Mouse (Mus musculus) forebrain, embryonic 14.5 days (tissue): Measurements from ENCODE around the gene Lrrc39. TPM values are rescaled to one million over a fixed set of nuclear protein-coding genes. Genes with fewer than 3 reads are reported as not detected.

Source experiments
- ATAC-seq: fragments of 200-750 bp; cut with Nextera tagmentation; 2 replicates; pipeline ENCODE4 v1.8.0; 2017; ENCODE audit warnings: mild to moderate bottlenecking, moderate library complexity
- DNase-seq: peaks from one replicate; pipeline ENCODE4 v3.0.0-alpha.2; 2015; ENCODE audit warnings: low spot score
- H3K27ac ChIP-seq: fragments of 300-500 bp; sonication (generic); 2 replicates; pipeline ENCODE4 v1.5.1; 2014; ENCODE audit warnings: low read depth, mild to moderate bottlenecking, control low read depth, low read length, moderate library complexity
- H3K27me3 ChIP-seq: fragments of 300-500 bp; sonication (generic); replicated peaks from 2 replicates; pipeline ENCODE4 v1.6.1; 2014; ENCODE audit warnings: low read length, control low read depth, mixed read lengths; ENCODE audit not compliant: control insufficient read depth, insufficient read depth
- H3K36me3 ChIP-seq: fragments of 300-500 bp; sonication (generic); 2 replicates; pipeline ENCODE4 v1.6.1; 2014; ENCODE audit warnings: low read length, control low read depth; ENCODE audit not compliant: control insufficient read depth, insufficient read depth
- H3K4me1 ChIP-seq: fragments of 300-500 bp; sonication (generic); 2 replicates; pipeline ENCODE4 v1.6.1; 2014; ENCODE audit warnings: antibody characterized with exemption, low read length, control low read depth; ENCODE audit not compliant: control insufficient read depth, insufficient read depth
- H3K4me2 ChIP-seq: fragments of 300-500 bp; sonication (generic); 2 replicates; pipeline ENCODE4 v1.6.1; 2014; ENCODE audit warnings: mild to moderate bottlenecking, control low read depth, low read length
- H3K4me3 ChIP-seq: fragments of 300-500 bp; sonication (generic); 2 replicates; pipeline ENCODE4 v1.5.1; 2014; ENCODE audit warnings: low read depth, low read length, control low read depth
- H3K9ac ChIP-seq: fragments of 300-500 bp; sonication (generic); 2 replicates; pipeline ENCODE4 v1.6.1; 2014; ENCODE audit warnings: mild to moderate bottlenecking, low read length, control low read depth, moderate library complexity
- H3K9me3 ChIP-seq: fragments of 300-500 bp; sonication (generic); replicated peaks from 2 replicates; pipeline ENCODE4 v1.6.1; 2016; ENCODE audit warnings: low read length, control low read depth, mixed read lengths; ENCODE audit not compliant: control insufficient read depth
- WGBS: fragments of 180-500 bp; shearing (Covaris S2); extraction: QIAGEN DNeasy Blood & Tissue Kit; methylation state at CpG from one replicate; pipeline ENCODE4 v1.1.7; 2014; 5-methylcytosine and 5-hydroxymethylcytosine counted together
- polyA plus RNA-seq: library from polyadenylated mRNA; unstranded; fragments of >200 nt; fragmentation: Nextera tagmentation; extraction: Ambion mirVana; gene quantifications from 2 replicates; pipeline ENCODE4 v1.2.1, GENCODE M21; 2014

Lrrc39 gene
- polyA plus RNA-seq: 0.17 and 0.28 TPM in 2 replicates

DNA sequence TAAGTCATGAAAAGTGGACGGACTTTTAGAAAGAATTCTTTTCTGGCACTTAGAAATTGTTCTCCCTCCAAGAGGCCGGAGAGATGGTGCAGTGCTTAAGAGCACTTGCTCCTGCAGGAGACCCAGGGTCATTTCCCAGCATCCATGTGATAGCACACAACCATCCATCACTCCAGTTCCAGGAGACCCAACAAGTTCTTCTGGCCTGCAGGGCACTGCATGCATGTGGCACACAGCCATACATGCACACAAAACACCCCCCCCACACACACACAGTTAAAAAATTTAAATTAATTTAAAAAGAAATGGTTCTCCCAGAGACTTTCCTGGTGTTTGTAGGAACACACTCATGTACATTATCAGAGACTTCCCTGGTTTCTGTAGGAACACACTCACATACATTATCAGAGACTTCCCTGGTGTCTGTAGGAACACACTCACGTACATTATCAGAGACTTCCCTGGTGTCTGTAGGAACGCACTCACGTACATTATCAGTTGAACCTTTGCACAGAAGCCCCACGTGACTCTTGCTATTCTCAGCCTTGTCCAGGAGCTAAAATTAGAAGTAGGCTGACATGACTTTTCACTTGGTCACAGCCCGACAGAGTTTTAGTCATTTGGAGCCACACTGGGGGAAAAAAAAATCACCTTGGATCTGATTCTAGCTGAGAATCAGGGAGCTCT lies at the start of gene Lrrc39:
Lrrc39 (plus strand) TSS at position 566 of the 687 bp plus-strand sequence.
- no peaks in the 10 kb centered on the region for H3K36me3 ChIP-seq
- H3K9ac ChIP-seq: no peak within 1 kb of the TSS
- no peak for ATAC-seq
- no peak for DNase-seq
- 0 out of 2 replicates have a peak, but pooled peaks cover 4% of the 10 kb centered on the region for H3K9me3 ChIP-seq
- 85% methylated on average over 7 of the region's 7 CpGs for WGBS
- H3K27ac ChIP-seq: no peak within 1 kb of the TSS
- H3K4me1 ChIP-seq: no peaks in the 10 kb centered on the region
- no peaks in the 10 kb centered on the region for H3K27me3 ChIP-seq
- no peak within 1 kb of the TSS for H3K4me2 ChIP-seq
- H3K4me3 ChIP-seq: no peak within 1 kb of the TSS

DNA sequence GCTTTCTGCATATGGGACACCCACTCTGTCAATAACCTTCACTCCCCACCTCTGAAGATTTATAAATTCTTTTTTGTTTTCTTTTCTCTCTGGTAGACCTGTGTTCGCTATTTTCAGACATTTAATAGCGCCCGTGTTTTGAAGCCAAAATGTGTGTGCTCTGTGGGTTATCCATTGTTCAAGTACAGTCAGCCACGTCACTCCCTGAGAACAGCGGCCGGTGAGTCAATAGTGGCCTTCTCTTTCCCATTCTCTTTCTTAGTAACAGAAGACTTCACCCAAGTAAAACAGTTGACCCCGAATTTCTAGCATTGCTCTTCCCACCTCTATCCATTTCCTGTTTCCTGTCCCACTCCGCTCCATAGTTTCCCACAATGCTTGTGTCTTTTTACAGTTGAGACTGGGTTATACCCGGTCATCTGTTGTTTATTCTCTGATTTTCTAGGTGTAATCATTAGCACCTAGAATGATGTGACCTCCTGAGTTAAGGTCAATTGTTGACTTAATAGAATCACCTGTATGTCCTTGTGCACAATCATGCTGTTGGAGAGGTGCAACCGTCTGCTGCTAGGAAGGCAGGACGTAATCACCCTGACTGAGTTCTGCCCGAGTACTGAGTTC lies 42.5 kb upstream of the Lrrc39 start:
- Histone ChIP-seq H3K9me3 (no peaks in the 10 kb centered on the region), H3K27ac (no peak overlapping the region), H3K9ac (no peak overlapping the region), H3K4me1 (no peaks in the 10 kb centered on the region), H3K36me3 (0 out of 2 replicates have a peak, but pooled peaks cover 4% of the 10 kb centered on the region), H3K4me3 (no peak overlapping the region), H3K4me2 (no peak overlapping the region), H3K27me3 (no peaks in the 10 kb centered on the region)
- DNase-seq (no peak), ATAC-seq (no peak)
- WGBS: 79% methylated on average over 12 of the region's 12 CpGs

DNA sequence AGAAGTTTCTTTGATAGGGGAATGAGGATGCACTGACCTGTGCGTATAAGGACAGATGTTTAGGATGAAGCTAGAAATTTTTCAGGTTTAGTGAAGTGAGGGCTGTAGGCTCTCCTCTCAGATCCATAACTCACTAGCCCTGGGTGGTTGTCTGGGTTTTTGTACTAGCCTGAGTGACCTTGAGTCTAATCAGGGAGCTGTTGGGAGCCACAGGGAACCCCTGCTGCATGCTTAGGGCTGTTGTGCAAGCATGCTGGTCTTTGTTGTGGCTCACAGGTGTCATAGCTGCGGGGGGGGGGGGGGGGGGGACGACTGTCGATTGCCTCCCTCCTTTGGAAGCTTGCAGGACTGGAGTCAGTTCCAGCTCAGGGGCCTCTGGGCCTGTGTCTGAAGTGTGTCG lies 33.0 kb upstream of the Lrrc39 start:
- no peaks in the 10 kb centered on the region for H3K9me3 ChIP-seq
- no peak overlapping the region for H3K4me2 ChIP-seq
- ATAC-seq (no peak), DNase-seq (no peak)
- H3K36me3 ChIP-seq: peaks cover 16% of the 10 kb centered on the region
- no peak overlapping the region for H3K9ac ChIP-seq
- H3K27ac ChIP-seq: no peak overlapping the region
- H3K4me1 ChIP-seq: no peaks in the 10 kb centered on the region
- no peaks in the 10 kb centered on the region for H3K27me3 ChIP-seq
- 74% methylated on average over 5 of the region's 5 CpGs for WGBS
- H3K4me3 ChIP-seq: no peak overlapping the region

DNA sequence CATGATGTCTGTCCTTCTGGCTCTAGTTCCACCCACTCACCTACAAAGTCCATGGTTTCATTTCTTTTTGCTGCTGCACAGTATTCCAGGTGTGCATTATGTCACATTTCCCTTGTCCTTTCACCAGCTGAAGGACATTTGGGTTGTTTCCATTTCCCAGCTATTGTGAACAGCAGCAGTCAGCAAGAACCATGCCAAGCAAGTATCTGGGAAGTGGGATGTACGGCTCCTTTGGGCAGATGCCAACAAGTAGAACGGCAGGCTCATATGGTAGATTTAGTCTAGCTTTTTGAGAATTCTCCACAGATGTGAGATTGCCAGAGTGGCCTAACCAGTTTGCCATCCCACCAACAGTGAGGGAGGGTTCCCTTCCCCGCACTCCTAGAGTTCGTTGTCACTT lies 31.9 kb upstream of the Lrrc39 start:
- DNase-seq (peak; percentile 11), ATAC-seq (no peak)
- Histone ChIP-seq H3K9ac (no peak overlapping the region), H3K4me1 (no peaks in the 10 kb centered on the region), H3K4me3 (no peak overlapping the region), H3K36me3 (peaks cover 26% of the 10 kb centered on the region), H3K4me2 (no peak overlapping the region), H3K9me3 (no peaks in the 10 kb centered on the region), H3K27me3 (no peaks in the 10 kb centered on the region), H3K27ac (no peak overlapping the region)
- 69% methylated on average over 4 of the region's 4 CpGs for WGBS

DNA sequence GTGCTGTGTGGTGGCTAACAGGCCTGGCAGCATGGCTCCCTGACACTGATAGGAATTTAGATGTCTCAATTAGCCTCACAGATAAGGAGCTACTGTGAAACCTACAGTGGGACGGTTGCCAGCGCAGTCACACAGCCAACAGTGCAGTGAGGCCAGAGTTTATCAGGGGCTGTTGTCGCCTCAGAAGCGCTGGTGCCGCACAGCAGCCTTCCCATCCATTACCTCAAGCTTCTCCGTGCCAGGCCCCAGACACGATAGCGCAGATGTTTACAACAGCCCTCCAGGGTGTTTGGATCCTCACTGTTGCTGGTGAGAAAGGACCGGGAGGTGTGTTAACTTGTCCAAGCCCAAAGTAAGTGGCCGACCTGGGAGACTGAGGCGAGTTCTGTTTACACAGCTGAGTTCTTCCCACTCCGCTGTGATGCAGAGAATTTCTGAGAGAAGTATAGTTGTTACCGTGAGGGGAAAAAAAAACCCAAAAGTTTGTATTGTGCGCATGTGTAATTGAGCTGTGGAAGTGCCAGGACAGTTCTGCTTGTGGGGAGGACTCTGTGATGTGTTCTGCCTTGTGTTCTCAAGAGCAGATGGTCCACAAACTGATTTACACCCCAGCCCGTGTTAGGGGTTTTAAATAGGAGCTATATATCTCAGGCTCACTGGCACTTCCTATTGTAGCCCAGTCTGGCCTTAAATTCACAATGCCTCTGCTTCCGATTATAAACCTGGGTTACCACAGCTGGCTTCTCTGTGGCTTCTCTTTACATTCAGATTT lies 26.2 kb upstream of the Lrrc39 start:
- Histone ChIP-seq H3K4me3 (no peak overlapping the region), H3K9ac (no peak overlapping the region), H3K9me3 (no peaks in the 10 kb centered on the region), H3K27ac (no peak overlapping the region), H3K4me2 (no peak overlapping the region), H3K27me3 (no peaks in the 10 kb centered on the region), H3K36me3 (peaks cover 70% of the 10 kb centered on the region), H3K4me1 (no peaks in the 10 kb centered on the region)
- WGBS: 80% methylated on average over 16 of the region's 16 CpGs
- ATAC-seq (no peak), DNase-seq (no peak)

DNA sequence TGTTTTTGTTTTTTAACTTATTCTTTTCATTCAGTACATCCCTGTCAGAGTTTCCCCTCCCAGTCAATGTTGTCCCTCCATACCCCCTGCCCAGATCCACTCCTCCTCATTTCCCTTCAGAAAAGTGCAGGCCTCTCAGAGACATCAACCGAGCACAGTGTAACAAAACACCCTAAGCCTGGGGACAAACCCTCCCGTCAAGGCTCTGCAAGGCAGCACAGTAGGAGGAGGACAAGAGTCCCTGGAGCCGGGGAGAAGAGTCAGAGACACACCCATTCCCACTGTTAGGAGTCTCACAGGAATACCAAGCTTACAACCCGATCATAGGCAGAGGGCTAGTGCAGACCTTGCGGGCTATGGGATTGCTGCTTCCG lies 25.6 kb upstream of the Lrrc39 start:
- peaks cover 71% of the 10 kb centered on the region for H3K36me3 ChIP-seq
- no peak overlapping the region for H3K27ac ChIP-seq
- ATAC-seq: no peak
- H3K9ac ChIP-seq: no peak overlapping the region
- H3K27me3 ChIP-seq: no peaks in the 10 kb centered on the region
- no peak overlapping the region for H3K4me2 ChIP-seq
- no peaks in the 10 kb centered on the region for H3K9me3 ChIP-seq
- 53% methylated on average over 6 of the region's 6 CpGs for WGBS
- no peak overlapping the region for H3K4me3 ChIP-seq
- no peak for DNase-seq
- no peaks in the 10 kb centered on the region for H3K4me1 ChIP-seq

DNA sequence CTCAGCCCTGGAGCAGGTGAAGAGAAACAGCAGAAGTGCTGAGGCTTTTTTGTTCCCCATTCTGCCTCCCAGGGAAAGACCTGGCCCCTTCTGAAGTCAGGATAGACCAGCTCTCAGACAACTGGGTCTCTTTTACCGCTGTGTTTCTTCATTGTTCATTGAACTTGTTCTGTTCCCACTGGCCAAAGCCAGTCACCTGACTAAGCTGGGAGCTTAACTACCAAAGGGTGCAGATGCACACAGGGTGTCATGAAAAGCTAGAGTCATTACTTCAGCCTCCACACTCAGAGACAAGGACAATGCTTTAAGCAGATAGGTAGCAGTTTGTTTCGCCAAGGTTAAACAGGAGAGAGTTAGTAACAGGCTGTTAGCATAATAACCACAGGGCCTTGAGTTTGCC lies 20.7 kb upstream of the Lrrc39 start:
- no peak overlapping the region for H3K4me2 ChIP-seq
- no peak overlapping the region for H3K9ac ChIP-seq
- H3K4me3 ChIP-seq: no peak overlapping the region
- no peaks in the 10 kb centered on the region for H3K27me3 ChIP-seq
- H3K27ac ChIP-seq: no peak overlapping the region
- peaks cover 63% of the 10 kb centered on the region for H3K36me3 ChIP-seq
- H3K9me3 ChIP-seq: no peaks in the 10 kb centered on the region
- DNase-seq (no peak), ATAC-seq (no peak)
- H3K4me1 ChIP-seq: no peaks in the 10 kb centered on the region
- WGBS: 87% methylated on average over 2 of the region's 2 CpGs

DNA sequence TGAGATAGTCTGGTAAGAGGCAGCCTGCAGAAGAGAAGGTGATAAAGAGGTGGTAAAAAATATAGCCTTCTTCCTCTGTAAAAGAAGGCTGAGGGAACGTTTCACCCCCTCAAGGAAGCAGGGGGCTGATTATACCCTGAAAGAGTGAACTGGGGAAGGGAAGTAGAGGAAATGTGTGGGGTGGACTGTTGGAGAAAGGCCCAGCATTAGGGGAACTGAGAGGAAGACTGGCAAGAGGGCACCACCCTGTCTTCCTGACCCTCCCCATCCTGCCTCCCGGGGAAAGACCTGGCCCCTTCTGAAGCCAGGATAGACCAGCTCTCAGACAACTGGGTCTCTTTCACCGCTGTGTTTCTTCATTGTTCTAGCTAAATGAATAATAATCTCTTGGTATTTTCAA lies 20.2 kb upstream of the Lrrc39 start:
- no peak overlapping the region for H3K27ac ChIP-seq
- H3K27me3 ChIP-seq: no peaks in the 10 kb centered on the region
- H3K4me2 ChIP-seq: no peak overlapping the region
- H3K4me1 ChIP-seq: no peaks in the 10 kb centered on the region
- no peak for DNase-seq
- no peak for ATAC-seq
- H3K9me3 ChIP-seq: no peaks in the 10 kb centered on the region
- H3K9ac ChIP-seq: no peak overlapping the region
- WGBS: 85% methylated on average over 3 of the region's 3 CpGs
- no peak overlapping the region for H3K4me3 ChIP-seq
- peaks cover 63% of the 10 kb centered on the region for H3K36me3 ChIP-seq

DNA sequence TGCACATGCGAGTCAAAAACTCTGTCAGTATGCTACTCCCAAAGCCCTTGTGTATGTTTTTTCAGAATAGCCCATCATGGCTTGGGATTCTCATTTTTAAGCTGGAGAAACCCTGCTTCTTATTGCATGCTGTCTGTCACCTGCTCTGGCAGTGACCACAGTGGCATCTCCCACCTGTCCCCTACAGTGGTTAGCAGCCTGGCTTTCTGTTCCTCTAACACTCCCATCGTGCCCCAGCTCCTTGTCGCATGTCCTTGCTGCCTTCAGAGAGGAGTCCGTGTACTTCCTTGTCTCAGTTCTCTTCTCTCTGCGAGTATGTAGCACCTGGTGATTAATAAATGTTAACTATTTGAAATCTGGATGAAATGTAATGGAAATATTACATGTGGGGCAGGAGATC lies 15.3 kb upstream of the Lrrc39 start:
- Histone ChIP-seq H3K36me3 (peaks cover 49% of the 10 kb centered on the region), H3K9me3 (no peaks in the 10 kb centered on the region), H3K4me1 (no peaks in the 10 kb centered on the region), H3K4me2 (no peak overlapping the region), H3K27me3 (no peaks in the 10 kb centered on the region), H3K27ac (no peak overlapping the region), H3K9ac (no peak overlapping the region), H3K4me3 (no peak overlapping the region)
- 89% methylated on average over 5 of the region's 5 CpGs for WGBS
- no peak for DNase-seq
- ATAC-seq: no peak
